Mouse (Mus musculus) intestine, embryonic 14.5 days (tissue): ENCODE measurements around the gene Kcnj11. TPM values are rescaled to one million over a fixed set of nuclear protein-coding genes. Genes with fewer than 3 reads are reported as not detected.

Source experiments
- ATAC-seq: fragments of 200-750 bp; cut with Nextera tagmentation; replicated peaks from 2 replicates; pipeline ENCODE4 v1.8.0; 2017; ENCODE audit warnings: low read depth, moderate number of reproducible peaks, moderate TSS enrichment, moderate library complexity; ENCODE audit not compliant: low FRiP score, low TSS enrichment
- DNase-seq: peaks from one replicate; pipeline ENCODE4 v3.0.0-alpha.2; 2018; ENCODE audit warnings: low spot score
- H3K27ac ChIP-seq: fragments of 300-500 bp; sonication (generic); 2 replicates; pipeline ENCODE4 v1.5.1; 2014; ENCODE audit warnings: low read depth, mild to moderate bottlenecking, control low read depth
- H3K27me3 ChIP-seq: fragments of 300-500 bp; sonication (generic); replicated peaks from 2 replicates; pipeline ENCODE4 v1.6.1; 2014; ENCODE audit warnings: low read length, control low read depth; ENCODE audit not compliant: control insufficient read depth, insufficient read depth
- H3K36me3 ChIP-seq: fragments of 300-500 bp; sonication (generic); 2 replicates; pipeline ENCODE4 v1.6.1; 2014; ENCODE audit warnings: low read length, control low read depth; ENCODE audit not compliant: control insufficient read depth, insufficient read depth
- H3K4me1 ChIP-seq: fragments of 300-500 bp; sonication (generic); replicated peaks from 2 replicates; pipeline ENCODE4 v1.6.1; 2014; ENCODE audit warnings: low read length, control low read depth, mixed read lengths; ENCODE audit not compliant: control insufficient read depth, insufficient read depth
- H3K4me2 ChIP-seq: fragments of 300-500 bp; sonication (generic); 2 replicates; pipeline ENCODE4 v1.6.1; 2014; ENCODE audit warnings: low read length
- H3K4me3 ChIP-seq: fragments of 300-500 bp; sonication (generic); 2 replicates; pipeline ENCODE4 v1.5.1; 2014; ENCODE audit warnings: low read depth, low read length, control low read depth, mixed read lengths
- H3K9ac ChIP-seq: fragments of 300-500 bp; sonication (generic); 2 replicates; pipeline ENCODE4 v1.6.1; 2014; ENCODE audit warnings: mild to moderate bottlenecking, low read length
- H3K9me3 ChIP-seq: fragments of 300-500 bp; sonication (generic); 2 replicates; pipeline ENCODE4 v1.6.1; 2016; ENCODE audit warnings: low read length, control low read depth; ENCODE audit not compliant: control insufficient read depth
- WGBS: fragments of 180-500 bp; shearing (Covaris S2); extraction: QIAGEN DNeasy Blood & Tissue Kit; methylation state at CpG from one replicate; pipeline ENCODE4 v1.1.7; 2014; 5-methylcytosine and 5-hydroxymethylcytosine counted together
- polyA plus RNA-seq: library from polyadenylated mRNA; unstranded; fragments of >200 nt; fragmentation: Nextera tagmentation; extraction: Ambion mirVana; gene quantifications from 2 replicates; pipeline ENCODE4 v1.2.1, GENCODE M21; 2014

The Kcnj11 gene
- polyA plus RNA-seq, 1 experiment from 2014 or later: 0.61 TPM

DNA sequence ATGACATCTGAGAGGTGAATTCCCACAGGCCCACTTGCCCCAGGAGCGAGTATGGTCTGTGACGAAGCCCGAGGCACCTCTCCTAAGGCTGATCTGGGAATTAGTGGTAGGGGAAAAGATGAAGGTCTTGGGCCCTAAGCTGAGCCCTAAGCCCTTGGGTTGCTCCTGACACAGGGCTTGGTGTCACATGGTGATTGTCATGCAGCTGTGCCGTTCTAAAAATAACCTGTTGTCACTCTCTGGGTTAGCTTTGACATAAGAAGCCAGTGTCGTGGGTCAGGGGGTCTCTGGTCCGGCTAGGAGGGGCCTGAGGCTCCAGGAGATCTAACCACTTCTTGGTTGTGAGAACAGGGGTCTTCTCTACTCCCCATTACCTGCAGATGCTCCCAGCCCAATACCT, 11.4 kb upstream of the Kcnj11 start:
- Histone ChIP-seq H3K27me3 (no peaks in the 10 kb centered on the region), H3K4me3 (no peak overlapping the region), H3K9me3 (no peaks in the 10 kb centered on the region), H3K36me3 (no peaks in the 10 kb centered on the region), H3K27ac (no peak overlapping the region), H3K9ac (no peak overlapping the region), H3K4me2 (no peak overlapping the region), H3K4me1 (no peaks in the 10 kb centered on the region)
- no peak for DNase-seq
- no peak for ATAC-seq
- 79% methylated on average over 6 of the region's 6 CpGs for WGBS

DNA sequence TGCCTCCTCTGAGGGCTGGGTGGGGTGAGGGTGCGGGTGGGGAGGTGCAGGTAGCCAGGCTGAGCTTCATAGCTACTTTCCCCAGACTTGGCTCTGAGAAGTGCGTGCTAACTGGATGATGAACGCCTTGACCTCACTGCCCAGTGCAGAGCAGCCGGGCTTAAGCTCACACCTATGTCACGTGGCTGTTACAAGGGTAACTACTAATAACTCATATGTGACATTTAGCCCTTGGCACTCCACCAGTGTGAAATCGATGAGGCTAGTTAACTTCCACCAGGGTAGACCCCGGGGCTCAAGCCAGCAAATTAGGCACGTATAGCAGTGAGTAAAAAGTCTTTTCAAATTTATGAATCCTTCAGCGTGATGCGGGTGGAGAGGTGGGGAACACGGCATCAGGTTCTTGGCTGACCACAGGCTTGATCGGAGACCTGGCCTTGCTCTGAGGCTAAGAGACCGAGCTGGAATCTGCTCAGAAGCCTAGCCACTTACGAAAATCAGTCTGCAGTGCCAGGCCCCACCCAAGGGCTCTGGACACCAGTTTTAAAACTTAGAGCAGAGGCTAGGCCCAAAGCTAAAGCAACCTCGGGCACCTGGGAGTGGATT, 10.8 kb upstream of the Kcnj11 start:
- ATAC-seq: no peak
- Histone ChIP-seq H3K4me3 (no peak overlapping the region), H3K27ac (no peak overlapping the region), H3K36me3 (no peaks in the 10 kb centered on the region), H3K9ac (no peak overlapping the region), H3K9me3 (no peaks in the 10 kb centered on the region), H3K27me3 (no peaks in the 10 kb centered on the region), H3K4me1 (no peaks in the 10 kb centered on the region), H3K4me2 (no peak overlapping the region)
- DNase-seq: no peak
- WGBS: 74% methylated on average over 15 of the region's 15 CpGs

DNA sequence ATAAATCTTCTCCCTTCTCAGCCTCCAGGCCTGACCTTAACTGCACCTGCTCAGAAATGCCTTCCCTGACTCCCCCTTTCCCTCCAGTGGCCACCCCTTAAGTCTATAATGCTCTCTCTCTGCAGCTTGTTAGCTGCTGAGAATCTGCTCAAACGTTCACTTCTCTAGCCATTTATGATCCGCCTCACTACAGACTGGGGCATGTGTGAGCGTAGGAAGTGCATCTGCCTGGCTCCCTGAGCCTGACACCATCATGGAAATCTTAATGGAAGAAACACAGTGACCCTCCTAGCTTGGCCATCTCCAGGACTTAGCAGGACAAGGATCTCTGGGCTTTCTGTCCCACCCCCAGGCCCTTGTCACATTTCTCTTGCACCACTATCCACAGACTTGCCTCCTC, 9.5 kb upstream of the Kcnj11 start:
- DNase-seq: no peak
- Histone ChIP-seq H3K36me3 (no peaks in the 10 kb centered on the region), H3K27ac (no peak overlapping the region), H3K9me3 (no peaks in the 10 kb centered on the region), H3K27me3 (no peaks in the 10 kb centered on the region), H3K4me2 (no peak overlapping the region), H3K4me3 (no peak overlapping the region), H3K9ac (no peak overlapping the region), H3K4me1 (no peaks in the 10 kb centered on the region)
- 72% methylated on average over 3 of the region's 3 CpGs for WGBS
- ATAC-seq: no peak

DNA sequence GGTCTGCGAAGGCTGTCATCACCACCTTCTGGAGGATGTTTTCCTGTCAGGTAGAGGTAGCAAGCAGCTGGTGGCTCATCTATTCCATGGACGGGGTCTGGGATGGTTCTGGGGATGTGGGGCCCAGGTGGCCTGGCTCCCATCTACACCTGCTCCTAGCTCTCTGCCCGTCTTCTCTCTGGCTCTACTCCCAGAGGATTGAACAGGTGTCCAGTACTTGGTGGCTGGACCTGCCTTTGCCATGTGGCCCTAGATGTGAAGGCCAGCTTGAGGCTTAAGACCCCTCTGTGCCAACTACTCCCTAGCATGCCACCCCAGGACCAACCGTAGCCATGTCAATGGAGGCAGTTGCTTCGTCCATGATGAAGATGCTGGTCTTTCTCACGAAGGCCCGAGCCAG, 4.9 kb upstream of the Kcnj11 start:
- no peak overlapping the region for H3K4me3 ChIP-seq
- H3K9me3 ChIP-seq: no peaks in the 10 kb centered on the region
- no peaks in the 10 kb centered on the region for H3K4me1 ChIP-seq
- no peak overlapping the region for H3K9ac ChIP-seq
- DNase-seq: no peak
- 88% methylated on average over 7 of the region's 7 CpGs for WGBS
- no peak overlapping the region for H3K4me2 ChIP-seq
- no peaks in the 10 kb centered on the region for H3K36me3 ChIP-seq
- no peak overlapping the region for H3K27ac ChIP-seq
- ATAC-seq: no peak
- no peaks in the 10 kb centered on the region for H3K27me3 ChIP-seq

DNA sequence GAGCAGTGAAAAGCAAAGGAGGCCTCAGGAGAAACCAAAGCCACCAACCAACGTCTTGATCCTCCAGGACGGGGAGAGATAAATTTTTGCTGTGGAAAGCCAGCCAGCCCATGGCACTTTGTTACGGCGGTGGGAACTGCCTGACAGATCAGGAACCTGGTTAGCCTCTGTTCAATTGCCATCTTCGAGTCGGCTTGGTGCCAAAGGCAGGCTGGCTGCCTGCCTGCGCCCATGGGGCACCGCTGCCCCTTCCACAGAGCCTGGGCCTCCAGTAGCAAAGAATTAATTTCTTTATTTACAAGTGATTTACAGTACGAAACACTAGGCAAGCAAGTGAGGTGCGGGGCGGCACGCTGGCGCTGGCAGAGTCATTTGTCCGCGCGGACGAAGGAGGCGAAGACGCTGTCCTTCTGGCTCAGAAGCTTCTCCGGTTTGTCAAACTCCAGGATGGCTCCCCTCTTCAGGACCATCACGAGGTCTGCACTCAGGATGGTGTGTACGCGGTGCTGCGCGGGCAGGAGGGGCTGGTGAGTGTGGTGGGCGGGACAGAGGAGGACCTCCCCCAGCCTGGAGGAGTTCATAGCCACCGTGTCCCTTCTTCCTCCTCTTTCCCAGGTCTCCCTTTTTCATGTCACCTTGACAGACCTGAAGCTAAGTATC, 3.8 kb upstream of the Kcnj11 start:
- Histone ChIP-seq H3K4me1 (no peaks in the 10 kb centered on the region), H3K4me3 (no peak overlapping the region), H3K9ac (no peak overlapping the region), H3K4me2 (no peak overlapping the region), H3K36me3 (no peaks in the 10 kb centered on the region), H3K9me3 (no peaks in the 10 kb centered on the region), H3K27ac (no peak overlapping the region), H3K27me3 (no peaks in the 10 kb centered on the region)
- DNase-seq (no peak), ATAC-seq (no peak)
- 80% methylated on average over 27 of the region's 27 CpGs for WGBS

DNA sequence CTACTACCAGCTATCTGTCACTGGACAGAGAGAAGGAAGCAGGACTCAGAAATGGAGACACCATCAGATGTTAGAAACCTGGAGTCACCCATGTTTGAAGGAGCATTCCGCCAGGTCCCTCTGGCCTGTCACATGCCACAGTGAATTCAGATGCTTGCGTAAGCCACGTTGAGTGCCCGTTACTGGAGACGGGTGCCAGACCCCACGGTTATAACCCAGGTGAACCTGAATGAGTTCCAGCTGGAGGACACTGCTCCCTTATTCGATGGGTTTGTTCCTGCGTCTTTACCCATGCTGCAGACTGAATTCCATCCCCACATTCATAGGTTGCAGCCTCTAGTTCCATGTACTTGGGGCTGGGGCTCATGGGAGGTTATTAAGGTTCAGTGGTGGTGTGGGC, 3.2 kb upstream of the Kcnj11 start:
- DNase-seq: no peak
- no peak overlapping the region for H3K27ac ChIP-seq
- H3K4me3 ChIP-seq: no peak overlapping the region
- H3K27me3 ChIP-seq: no peaks in the 10 kb centered on the region
- no peaks in the 10 kb centered on the region for H3K4me1 ChIP-seq
- H3K9me3 ChIP-seq: no peaks in the 10 kb centered on the region
- H3K4me2 ChIP-seq: no peak overlapping the region
- H3K9ac ChIP-seq: no peak overlapping the region
- H3K36me3 ChIP-seq: no peaks in the 10 kb centered on the region
- ATAC-seq: no peak
- 84% methylated on average over 8 of the region's 8 CpGs for WGBS

DNA sequence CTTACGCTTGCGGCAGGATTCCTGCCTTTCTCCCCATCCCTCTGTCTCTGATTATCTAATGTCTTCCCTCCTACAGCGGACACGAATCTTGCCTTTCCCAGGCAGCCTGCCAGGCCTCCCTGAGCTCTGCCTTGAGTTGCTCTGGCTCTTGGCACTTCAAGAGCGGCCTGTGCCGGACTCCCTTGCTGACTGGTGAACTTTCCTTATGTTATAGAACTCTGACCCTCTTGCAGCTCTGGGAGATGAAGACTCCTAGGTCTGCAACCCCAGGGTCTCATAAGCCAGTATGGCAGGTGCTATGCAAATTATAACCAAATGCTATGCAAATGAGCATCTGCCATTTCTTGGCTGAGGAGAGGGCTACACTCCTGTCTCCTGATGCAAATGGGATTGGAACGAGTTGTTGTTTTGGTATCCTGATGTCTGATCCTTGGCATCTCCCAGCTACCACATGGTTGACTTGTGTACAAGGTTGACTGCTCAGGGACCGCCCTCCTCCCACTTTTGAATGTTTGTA, 2.6 kb upstream of the Kcnj11 start:
- no peaks in the 10 kb centered on the region for H3K36me3 ChIP-seq
- no peak overlapping the region for H3K4me2 ChIP-seq
- no peak overlapping the region for H3K9ac ChIP-seq
- DNase-seq (no peak), ATAC-seq (no peak)
- H3K4me1 ChIP-seq: no peaks in the 10 kb centered on the region
- 84% methylated on average over 8 of the region's 8 CpGs for WGBS
- no peak overlapping the region for H3K27ac ChIP-seq
- no peaks in the 10 kb centered on the region for H3K9me3 ChIP-seq
- H3K4me3 ChIP-seq: no peak overlapping the region
- no peaks in the 10 kb centered on the region for H3K27me3 ChIP-seq

DNA sequence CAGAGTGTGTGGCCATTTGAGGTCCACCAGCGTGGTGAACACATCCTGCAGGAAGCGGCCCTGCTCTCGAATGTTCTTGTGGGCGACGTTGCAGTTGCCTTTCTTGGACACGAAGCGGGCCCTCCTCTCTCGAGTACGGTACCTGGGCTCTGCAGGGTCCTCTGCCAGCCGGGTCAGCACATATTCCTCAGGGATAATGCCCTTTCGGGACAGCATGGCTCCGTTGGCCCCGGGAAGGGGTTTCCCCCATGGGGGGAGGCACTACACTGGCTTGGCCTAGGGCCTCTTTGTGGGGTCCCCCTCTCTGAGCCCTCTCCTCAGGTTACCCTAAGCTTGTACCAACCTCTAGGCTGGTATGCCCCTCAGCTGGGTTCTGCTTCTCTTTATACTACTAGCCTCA, 882 bp downstream of the Kcnj11 start:
- 0 out of 2 replicates have a peak overlapping the region, but pooled peaks have one; percentile 77 for H3K4me2 ChIP-seq
- H3K9me3 ChIP-seq: no peaks in the 10 kb centered on the region
- H3K27ac ChIP-seq: no peak overlapping the region
- no peaks in the 10 kb centered on the region for H3K36me3 ChIP-seq
- no peak overlapping the region for H3K9ac ChIP-seq
- ATAC-seq (no peak), DNase-seq (no peak)
- no peaks in the 10 kb centered on the region for H3K4me1 ChIP-seq
- H3K4me3 ChIP-seq: no peak overlapping the region
- 79% methylated on average over 13 of the region's 13 CpGs for WGBS
- no peaks in the 10 kb centered on the region for H3K27me3 ChIP-seq

DNA sequence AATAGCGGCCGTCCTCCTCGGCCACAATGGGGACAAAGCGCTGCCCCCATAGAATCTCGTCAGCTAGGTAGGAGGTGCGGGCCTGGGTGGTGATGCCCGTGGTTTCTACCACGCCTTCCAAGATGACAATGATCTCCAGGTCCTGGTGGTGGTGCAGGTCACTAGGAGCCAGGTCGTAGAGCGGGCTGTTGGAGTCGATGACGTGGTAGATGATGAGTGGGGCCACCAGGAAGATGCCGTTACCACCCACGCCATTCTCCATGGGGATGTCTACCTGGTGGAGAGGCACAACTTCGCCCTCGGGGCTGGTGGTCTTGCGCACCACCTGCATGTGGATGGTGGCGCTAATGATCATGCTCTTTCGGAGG, 1.7 kb downstream of the Kcnj11 start:
- Histone ChIP-seq H3K4me2 (no peak overlapping the region), H3K4me1 (no peaks in the 10 kb centered on the region), H3K36me3 (no peaks in the 10 kb centered on the region), H3K27ac (no peak overlapping the region), H3K27me3 (no peaks in the 10 kb centered on the region), H3K9ac (no peak overlapping the region), H3K9me3 (no peaks in the 10 kb centered on the region), H3K4me3 (no peak overlapping the region)
- ATAC-seq (no peak), DNase-seq (no peak)
- WGBS: 93% methylated on average over 19 of the region's 19 CpGs
